Mouse (Mus musculus) CH12.LX (cell line): ENCODE measurements around the gene Prph. TPM values are rescaled to one million over a fixed set of nuclear protein-coding genes. Genes with fewer than 3 reads are reported as not detected.

Experiments
- DNase-seq: peaks from one replicate; pipeline ENCODE4 v3.0.0-alpha.2; 2013; ENCODE audit errors: extremely low read depth
- H3K27ac ChIP-seq: 2 replicates; pipeline ENCODE4 v1.5.1; 2012; ENCODE audit warnings: low read depth, mild to moderate bottlenecking, control low read depth, moderate library complexity; ENCODE audit not compliant: insufficient read depth
- H3K27me3 ChIP-seq: replicated peaks from 2 replicates; pipeline ENCODE3; 2012; ENCODE audit warnings: inconsistent platforms
- H3K36me3 ChIP-seq, 2 experiments: replicated peaks in 1 of 2; 2 replicates each; pipeline versions ENCODE3 to v1.6.1; 2012; ENCODE audit warnings: inconsistent platforms in 1 of 2, low read length in 1 of 2, mild to moderate bottlenecking in 1 of 2, mixed read lengths in 1 of 2, moderate library complexity in 1 of 2; ENCODE audit not compliant: control insufficient read depth in 1 of 2, insufficient read depth in 1 of 2
- H3K4me1 ChIP-seq, 2 experiments: 2 replicates each; pipeline ENCODE4 v1.6.1; 2012; ENCODE audit warnings: inconsistent platforms in 1 of 2, moderate library complexity in 1 of 2; ENCODE audit not compliant: insufficient read depth in 2 of 2, control insufficient read depth in 1 of 2
- H3K4me2 ChIP-seq: 2 replicates; pipeline ENCODE4 v1.6.1; 2012; ENCODE audit warnings: low read depth, mild to moderate bottlenecking, control low read depth; ENCODE audit not compliant: poor library complexity, insufficient read depth, severe bottlenecking
- H3K4me3 ChIP-seq, 3 experiments: fragments of 150-350 bp in 1 of 3; sonication (generic) in 1 of 3; replicated peaks in 1 of 3; 2 replicates each; pipeline versions ENCODE3 to v1.5.1; 2011 to 2012; ENCODE audit warnings: low read depth in 2 of 3, low read length in 2 of 3, mild to moderate bottlenecking in 2 of 3, moderate library complexity in 2 of 3, control low read depth in 1 of 3, improper control_type of control experiment in 1 of 3, inconsistent platforms in 1 of 3, mixed read lengths in 1 of 3; ENCODE audit not compliant: poor library complexity in 1 of 3
- H3K79me2 ChIP-seq: replicated peaks from 2 replicates; pipeline ENCODE4 v1.6.1; 2012; ENCODE audit warnings: mild to moderate bottlenecking, moderate library complexity; ENCODE audit not compliant: control insufficient read depth, poor library complexity, insufficient read depth, severe bottlenecking; ENCODE audit errors: extremely low read depth
- H3K9ac ChIP-seq: 2 replicates; pipeline ENCODE4 v1.6.1; 2012; ENCODE audit warnings: low read depth, mild to moderate bottlenecking, control low read depth, moderate library complexity; ENCODE audit not compliant: insufficient read depth
- H3K9me3 ChIP-seq: replicated peaks from 2 replicates; pipeline ENCODE3; 2012; ENCODE audit warnings: low read length, inconsistent platforms, mixed read lengths
- BHLHE40 ChIP-seq: IDR thresholded peaks from 2 replicates; pipeline ENCODE4 v1.6.1; 2011; ENCODE audit warnings: mild to moderate bottlenecking, low read depth, low read length, improper control_type of control experiment
- CHD1 ChIP-seq: IDR thresholded peaks from 2 replicates; pipeline ENCODE4 v1.6.1; 2012; ENCODE audit warnings: low read depth, low read length, improper control_type of control experiment, inconsistent platforms
- CHD2 ChIP-seq: IDR thresholded peaks from 2 replicates; pipeline ENCODE4 v1.6.1; 2011; ENCODE audit warnings: low read length, improper control_type of control experiment
- ELF1 ChIP-seq: IDR thresholded peaks from 2 replicates; pipeline ENCODE4 v1.6.1; 2014; ENCODE audit warnings: low read depth, mild to moderate bottlenecking, inconsistent platforms, low read length, improper control_type of control experiment
- EP300 ChIP-seq: IDR thresholded peaks from 2 replicates; pipeline ENCODE4 v1.6.1; 2011; ENCODE audit warnings: low read length, improper control_type of control experiment
- ETS1 ChIP-seq: conservative IDR thresholded peaks from 2 replicates; pipeline ENCODE4 v1.6.1; 2012; ENCODE audit warnings: low read depth, mild to moderate bottlenecking, inconsistent platforms, low read length, improper control_type of control experiment, moderate library complexity
- IRF4 ChIP-seq: IDR thresholded peaks from 2 replicates; pipeline ENCODE4 v1.6.1; 2014; ENCODE audit warnings: low read depth, mild to moderate bottlenecking, inconsistent platforms, low read length, improper control_type of control experiment
- JUN ChIP-seq: IDR thresholded peaks from 2 replicates; pipeline ENCODE4 v1.6.1; 2011; ENCODE audit warnings: low read depth, mild to moderate bottlenecking, low read length, improper control_type of control experiment, moderate library complexity; ENCODE audit not compliant: insufficient read depth
- JUND ChIP-seq: conservative IDR thresholded peaks from 2 replicates; pipeline ENCODE4 v1.6.1; 2011; ENCODE audit warnings: low read depth, low read length, improper control_type of control experiment
- MAZ ChIP-seq: IDR thresholded peaks from 2 replicates; pipeline ENCODE4 v1.6.1; 2012; ENCODE audit warnings: low read depth, mild to moderate bottlenecking, inconsistent platforms, low read length, improper control_type of control experiment, moderate library complexity
- MYC ChIP-seq: IDR thresholded peaks from 2 replicates; pipeline ENCODE4 v1.6.1; 2011; ENCODE audit warnings: low read depth, mild to moderate bottlenecking, improper control_type of control experiment, low read length
- NELFE ChIP-seq: IDR thresholded peaks from 2 replicates; pipeline ENCODE4 v1.6.1; 2011; ENCODE audit warnings: low read depth, low read length, improper control_type of control experiment
- NRF1 ChIP-seq: IDR thresholded peaks from 2 replicates; pipeline ENCODE4 v1.6.1; 2014; ENCODE audit warnings: low read depth, mild to moderate bottlenecking, inconsistent platforms, low read length, improper control_type of control experiment, moderate library complexity
- POLR2A ChIP-seq: IDR thresholded peaks from 2 replicates; pipeline ENCODE4 v1.6.1; 2011; ENCODE audit warnings: low read depth, mild to moderate bottlenecking, improper control_type of control experiment, low read length
- RAD21 ChIP-seq: IDR thresholded peaks from 2 replicates; pipeline ENCODE4 v1.6.1; 2011; ENCODE audit warnings: low read depth, mild to moderate bottlenecking, low read length, improper control_type of control experiment, moderate library complexity
- RCOR1 ChIP-seq: conservative IDR thresholded peaks from 2 replicates; pipeline ENCODE4 v1.6.1; 2012; ENCODE audit warnings: low read depth, mild to moderate bottlenecking, inconsistent platforms, low read length, improper control_type of control experiment
- TBP ChIP-seq: conservative IDR thresholded peaks from 2 replicates; pipeline ENCODE4 v1.6.1; 2011; ENCODE audit warnings: low read depth, low read length, improper control_type of control experiment
- TCF12 ChIP-seq: IDR thresholded peaks from 2 replicates; pipeline ENCODE4 v1.6.1; 2014; ENCODE audit warnings: low read depth, mild to moderate bottlenecking, inconsistent platforms, low read length, improper control_type of control experiment
- UBTF ChIP-seq: IDR thresholded peaks from 2 replicates; pipeline ENCODE4 v1.6.1; 2012; ENCODE audit warnings: low read depth, mild to moderate bottlenecking, inconsistent platforms, low read length, improper control_type of control experiment, moderate library complexity
- ZKSCAN1 ChIP-seq: IDR thresholded peaks from 2 replicates; pipeline ENCODE4 v1.6.1; 2012; ENCODE audit warnings: low read depth, inconsistent platforms, low read length, improper control_type of control experiment, borderline replicate concordance
- ZMIZ1 ChIP-seq: IDR thresholded peaks from 2 replicates; pipeline ENCODE4 v1.6.1; 2012; ENCODE audit warnings: low read depth, mild to moderate bottlenecking, inconsistent platforms, low read length, improper control_type of control experiment
- ZNF384 ChIP-seq: IDR thresholded peaks from 2 replicates; pipeline ENCODE4 v1.6.1; 2012; ENCODE audit warnings: low read depth, low read length, improper control_type of control experiment, inconsistent platforms
- dilution Hi-C: fragments of 300-500 bp; cut with MboI; formaldehyde crosslinking; loops from 2 replicates; pipeline ENCODE4 v1.14.3; 2020; ENCODE audit warnings: low sequenced_read_pairs; ENCODE audit not compliant: extremely low pct_unique_long_range_greater_than_20kb, extremely low pct_ligation_motif_present
- in situ Hi-C: fragments of 300-500 bp; cut with MboI; formaldehyde crosslinking; loops from 3 replicates; pipeline ENCODE4 v1.14.3; 2019; ENCODE audit warnings: low sequenced_read_pairs, low pct_ligation_motif_present, low pct_unique_long_range_greater_than_20kb, mixed read lengths
- polyA plus RNA-seq: library from polyadenylated mRNA; unstranded; fragments of >175 nt; gene quantifications from 2 replicates; pipeline ENCODE4 v1.2.1, GENCODE M21; 2012; ENCODE audit warnings: low read depth; ENCODE audit not compliant: insufficient read length
- total RNA-seq, 2 experiments: library from RNA; depleted of rRNA; stranded (reverse); fragments of 300-350 nt in 1 of 2; fragments of >200 nt in 1 of 2; gene quantifications; 2 replicates each; pipeline ENCODE4 v1.2.3; 2012 to 2014

Gene Prph
- total and polyA plus RNA-seq, 3 experiments, result 0.12 TPM; not detected in 2

- no peaks in the 10 kb centered on the region for H3K27me3 ChIP-seq
- no peak for TF ChIP-seq EP300
- no peak for TF ChIP-seq ZMIZ1
- TF ChIP-seq ZNF384, result no peak
- no peak for TF ChIP-seq CHD1
- TF ChIP-seq ZKSCAN1, result no peak
- TF ChIP-seq TCF12, result no peak
- TF ChIP-seq RAD21, result no peak
- TF ChIP-seq NRF1, result no peak
- no peak for TF ChIP-seq JUN
- no peak for TF ChIP-seq ELF1
- TF ChIP-seq JUND, result no peak
- TF ChIP-seq CHD2, result no peak
- TF ChIP-seq MYC, result no peak
- no peak for TF ChIP-seq ETS1
- no peak for TF ChIP-seq MAZ
- no peak for TF ChIP-seq IRF4
- TF ChIP-seq TBP, result no peak
- no peak for TF ChIP-seq UBTF
- TF ChIP-seq RCOR1, result no peak
- no peak for TF ChIP-seq BHLHE40
- dilution Hi-C loops, result no loop called here
Observed at GRCm38 (mm10) chr15:99084618-99085017, 29.6 kb downstream of the Prph start.

GRCm38 (mm10) chr15:99085997-99086396 is 31.0 kb downstream of the Prph start:
- in situ Hi-C loops, result no loop called here
- peaks cover 21 to 51% of the 10 kb centered on the region in 2 experiments for H3K36me3 ChIP-seq
- H3K27ac ChIP-seq, result no peak overlapping the region
- H3K79me2 ChIP-seq, result no peaks in the 10 kb centered on the region
- no peak overlapping the region for H3K4me3 ChIP-seq
- peaks cover 11% of the 10 kb centered on the region for H3K9me3 ChIP-seq
- no peak for DNase-seq
- no peaks in the 10 kb centered on the region for H3K27me3 ChIP-seq
- H3K4me1 ChIP-seq, result peaks cover 0 to 6% of the 10 kb centered on the region in 2 experiments; a peak in 1 of 4 replicates
- TF ChIP-seq POLR2A (no peak), CHD1 (no peak), RAD21 (no peak), NELFE (no peak)
- no peak overlapping the region for H3K9ac ChIP-seq
- no peak overlapping the region for H3K4me2 ChIP-seq
- dilution Hi-C loops, result no loop called here

More at GRCm38 (mm10) chr15:99084618-99085017, 29.6 kb downstream of the Prph start:
- Histone ChIP-seq H3K9me3 (peaks cover 11% of the 10 kb centered on the region), H3K4me3 (no peak overlapping the region), H3K9ac (no peak overlapping the region), H3K4me1 (peaks cover 0 to 3% of the 10 kb centered on the region in 2 experiments; a peak in 1 of 4 replicates), H3K79me2 (no peaks in the 10 kb centered on the region), H3K36me3 (peaks cover 32 to 65% of the 10 kb centered on the region in 2 experiments), H3K27ac (no peak overlapping the region), H3K4me2 (no peak overlapping the region)
- in situ Hi-C loops, result no loop called here
- DNase-seq, result no peak
